Mouse (Mus musculus): ENCODE results near the gene Gm42906. TPM values are rescaled to one million over a fixed set of nuclear protein-coding genes. Genes with fewer than 3 reads are reported as not detected.

The Gm42906 gene
- polyA plus RNA-seq (2017; shearing (Covaris generic)) = not detected

GRCm38 (mm10) chr5:151428113-151428756 is at the start of gene Gm42906:
Gm42906 (minus strand) TSS chr5:151428163.

GRCm38 (mm10) chr5:151233400-151234031 is 194.4 kb downstream of the Gm42906 start, which contains the start of gene Stard13:
Stard13 (minus strand) TSS chr5:151233836.

Other genes with a start within 250 kb of the Gm42906 start
- gene Stard13, start 194.3 kb downstream of the Gm42906 start, polyA plus RNA-seq (2017; shearing (Covaris generic)) = not detected
- 0.16 TPM for gene Vmn2r18, start 177.9 kb upstream of the Gm42906 start, polyA plus RNA-seq (2017; shearing (Covaris generic))
- gene Rfc3, start 223.1 kb upstream of the Gm42906 start, polyA plus RNA-seq (2017; shearing (Covaris generic)) = 19.7 TPM